Mouse (Mus musculus): ENCODE measurements around the gene Vangl1. TPM values are rescaled to one million over a fixed set of nuclear protein-coding genes. Genes with fewer than 3 reads are reported as not detected.
A peak's percentile ranks its signal among the peaks of the same experiment; 100 is the strongest.
"Not testable (repeated sequence)": the region's sequence is repeated elsewhere in the genome, so short reads cannot be mapped to it uniquely, and the experiment has no call there.

Vangl1 gene
- polyA plus RNA-seq, 1 experiment from 2014 or later = 14.0 TPM

GRCm38 (mm10) chr3:102169197-102169905, 35.1 kb downstream of the Vangl1 start:
- Histone ChIP-seq H3K27me3 (replicated peaks; ENCODE audit: insufficient read depth, low read length) (no peaks in the 10 kb centered on the region), H3K36me3 (ENCODE audit: insufficient read depth, low read length) (no peaks in the 10 kb centered on the region; the same call in 1 of the 2 replicates), H3K4me1 (ENCODE audit: insufficient read depth, low read depth, low read length) (peaks cover 7% of the 10 kb centered on the region; the same call in 1 of the 2 replicates), H3K4me3 (ENCODE audit: low read depth, low read length) (no peak overlapping the region), H3K9ac (replicated peaks; ENCODE audit: low read depth) (no peak overlapping the region), H3K9me3 (ENCODE audit: low read length) (no peaks in the 10 kb centered on the region), H3K4me2 (replicated peaks; ENCODE audit: low read depth, low read length) (no peak overlapping the region), H3K27ac (ENCODE audit: low read length) (no peak overlapping the region)
- ATAC-seq (peak; percentile 95), DNase-seq (ENCODE audit: low spot score) (peak; percentile 96)
- 9% methylated on average over 13 of the region's 13 CpGs for WGBS
- no peak; the same call in 1 of the 2 replicates for TF ChIP-seq CTCF (IDR thresholded peaks at IDR 0.05)
- no peak for TF ChIP-seq EP300 (IDR thresholded peaks at IDR 0.05)

- no peaks in the 10 kb centered on the region for H3K9me3 ChIP-seq (ENCODE audit: low read length)
- H3K4me3 ChIP-seq (ENCODE audit: low read depth, low read length) = no peak overlapping the region
- TF ChIP-seq EP300 (IDR thresholded peaks at IDR 0.05) = no peak
- no peak for TF ChIP-seq CTCF (IDR thresholded peaks at IDR 0.05)
- H3K4me2 ChIP-seq (replicated peaks; ENCODE audit: low read depth, low read length) = no peak overlapping the region
- DNase-seq (ENCODE audit: low spot score) (no peak), ATAC-seq (no peak)
- H3K27ac ChIP-seq (ENCODE audit: low read length) = no peak overlapping the region
- peaks cover 9% of the 10 kb centered on the region for H3K36me3 ChIP-seq (ENCODE audit: insufficient read depth, low read length)
- peaks cover 7% of the 10 kb centered on the region; the same call in 1 of the 2 replicates for H3K4me1 ChIP-seq (ENCODE audit: insufficient read depth, low read depth, low read length)
- 58% methylated on average over 10 of the region's 10 CpGs for WGBS
- H3K27me3 ChIP-seq (replicated peaks; ENCODE audit: insufficient read depth, low read length) = no peaks in the 10 kb centered on the region
- no peak overlapping the region for H3K9ac ChIP-seq (replicated peaks; ENCODE audit: low read depth)
These were observed 36.8 kb downstream of the Vangl1 start for GRCm38 (mm10) chr3:102167555-102168210.

GRCm38 (mm10) chr3:102166794-102167193, 37.7 kb downstream of the Vangl1 start:
- DNase-seq (ENCODE audit: low spot score) = no peak
- Histone ChIP-seq H3K9ac (replicated peaks; ENCODE audit: low read depth) (no peak overlapping the region), H3K4me1 (ENCODE audit: insufficient read depth, low read depth, low read length) (peaks cover 7% of the 10 kb centered on the region; the same call in 1 of the 2 replicates), H3K36me3 (ENCODE audit: insufficient read depth, low read length) (peaks cover 9% of the 10 kb centered on the region), H3K27me3 (replicated peaks; ENCODE audit: insufficient read depth, low read length) (no peaks in the 10 kb centered on the region), H3K4me2 (replicated peaks; ENCODE audit: low read depth, low read length) (no peak overlapping the region), H3K27ac (ENCODE audit: low read length) (no peak overlapping the region), H3K4me3 (ENCODE audit: low read depth, low read length) (no peak overlapping the region), H3K9me3 (ENCODE audit: low read length) (no peaks in the 10 kb centered on the region)
- 90% methylated on average over 8 of the region's 8 CpGs for WGBS
- no peak for TF ChIP-seq CTCF (IDR thresholded peaks at IDR 0.05)
- no peak for TF ChIP-seq EP300 (IDR thresholded peaks at IDR 0.05)
- no peak for ATAC-seq

GRCm38 (mm10) chr3:102166287-102166620, 38.2 kb downstream of the Vangl1 start:
- ATAC-seq (no peak), DNase-seq (ENCODE audit: low spot score) (no peak)
- no peak overlapping the region for H3K27ac ChIP-seq (ENCODE audit: low read length)
- no peak overlapping the region for H3K4me3 ChIP-seq (ENCODE audit: low read depth, low read length)
- no peak overlapping the region for H3K9ac ChIP-seq (replicated peaks; ENCODE audit: low read depth)
- H3K27me3 ChIP-seq (replicated peaks; ENCODE audit: insufficient read depth, low read length) = no peaks in the 10 kb centered on the region
- H3K36me3 ChIP-seq (ENCODE audit: insufficient read depth, low read length) = peaks cover 9% of the 10 kb centered on the region
- H3K4me2 ChIP-seq (replicated peaks; ENCODE audit: low read depth, low read length) = no peak overlapping the region
- TF ChIP-seq CTCF (IDR thresholded peaks at IDR 0.05) = no peak
- H3K9me3 ChIP-seq (ENCODE audit: low read length) = no peaks in the 10 kb centered on the region
- H3K4me1 ChIP-seq (ENCODE audit: insufficient read depth, low read depth, low read length) = peaks cover 7% of the 10 kb centered on the region; the same call in 1 of the 2 replicates
- 62% methylated on average over 4 of the region's 4 CpGs for WGBS

- no peak overlapping the region for H3K27ac ChIP-seq (ENCODE audit: low read length)
- H3K4me2 ChIP-seq (replicated peaks; ENCODE audit: low read depth, low read length) = no peak overlapping the region
- TF ChIP-seq CTCF (IDR thresholded peaks at IDR 0.05) = no peak
- TF ChIP-seq EP300 (IDR thresholded peaks at IDR 0.05) = no peak; the same call in 1 of the 2 replicates
- peak; percentile 46 for DNase-seq (ENCODE audit: low spot score)
- H3K4me3 ChIP-seq (ENCODE audit: low read depth, low read length) = no peak overlapping the region
- ATAC-seq = peak; percentile 39; the same call in 1 of the 2 replicates
- no peaks in the 10 kb centered on the region for H3K9me3 ChIP-seq (ENCODE audit: low read length)
- WGBS = 76% methylated on average over 21 of the region's 21 CpGs
- H3K9ac ChIP-seq (replicated peaks; ENCODE audit: low read depth) = no peak overlapping the region
- no peaks in the 10 kb centered on the region for H3K27me3 ChIP-seq (replicated peaks; ENCODE audit: insufficient read depth, low read length)
- H3K4me1 ChIP-seq (ENCODE audit: insufficient read depth, low read depth, low read length) = peaks cover 7% of the 10 kb centered on the region; the same call in 1 of the 2 replicates
- H3K36me3 ChIP-seq (ENCODE audit: insufficient read depth, low read length) = peaks cover 9% of the 10 kb centered on the region
These were observed 38.8 kb downstream of the Vangl1 start for GRCm38 (mm10) chr3:102165536-102166286.

GRCm38 (mm10) chr3:102164911-102165310, 39.6 kb downstream of the Vangl1 start:
- peaks cover 9% of the 10 kb centered on the region for H3K36me3 ChIP-seq (ENCODE audit: insufficient read depth, low read length)
- H3K4me3 ChIP-seq (ENCODE audit: low read depth, low read length) = no peak overlapping the region
- TF ChIP-seq CTCF (IDR thresholded peaks at IDR 0.05) (no peak), EP300 (IDR thresholded peaks at IDR 0.05) (no peak)
- H3K4me2 ChIP-seq (replicated peaks; ENCODE audit: low read depth, low read length) = no peak overlapping the region
- no peak for DNase-seq (ENCODE audit: low spot score)
- H3K27ac ChIP-seq (ENCODE audit: low read length) = no peak overlapping the region
- no peaks in the 10 kb centered on the region for H3K27me3 ChIP-seq (replicated peaks; ENCODE audit: insufficient read depth, low read length)
- no peaks in the 10 kb centered on the region for H3K9me3 ChIP-seq (ENCODE audit: low read length)
- 79% methylated on average over 4 of the region's 4 CpGs for WGBS
- peaks cover 7% of the 10 kb centered on the region; the same call in 1 of the 2 replicates for H3K4me1 ChIP-seq (ENCODE audit: insufficient read depth, low read depth, low read length)
- H3K9ac ChIP-seq (replicated peaks; ENCODE audit: low read depth) = no peak overlapping the region
- no peak for ATAC-seq

- H3K9me3 ChIP-seq (ENCODE audit: low read length); H3K27ac ChIP-seq (ENCODE audit: low read length); DNase-seq (ENCODE audit: low spot score); ATAC-seq; H3K36me3 ChIP-seq (ENCODE audit: insufficient read depth, low read length); H3K4me1 ChIP-seq (ENCODE audit: insufficient read depth, low read depth, low read length); H3K9ac ChIP-seq (replicated peaks; ENCODE audit: low read depth); H3K4me3 ChIP-seq (ENCODE audit: low read depth, low read length); H3K4me2 ChIP-seq (replicated peaks; ENCODE audit: low read depth, low read length); H3K27me3 ChIP-seq (replicated peaks; ENCODE audit: insufficient read depth, low read length): not testable (repeated sequence)
- 100% methylated on average over 1 of the region's 1 CpGs for WGBS
These were observed 40.6 kb downstream of the Vangl1 start for GRCm38 (mm10) chr3:102163861-102164260.
